Mouse (Mus musculus) forebrain, embryonic 14.5 days (tissue): ENCODE results near the gene Fam136a. TPM values are rescaled to one million over a fixed set of nuclear protein-coding genes. Genes with fewer than 3 reads are reported as not detected.

Experiments
- ATAC-seq: fragments of 200-750 bp; cut with Nextera tagmentation; 2 replicates; pipeline ENCODE4 v1.8.0; 2017; ENCODE audit warnings: mild to moderate bottlenecking, moderate library complexity
- DNase-seq: peaks from one replicate; pipeline ENCODE4 v3.0.0-alpha.2; 2015; ENCODE audit warnings: low spot score
- H3K27ac ChIP-seq: fragments of 300-500 bp; sonication (generic); 2 replicates; pipeline ENCODE4 v1.5.1; 2014; ENCODE audit warnings: low read depth, mild to moderate bottlenecking, control low read depth, low read length, moderate library complexity
- H3K27me3 ChIP-seq: fragments of 300-500 bp; sonication (generic); replicated peaks from 2 replicates; pipeline ENCODE4 v1.6.1; 2014; ENCODE audit warnings: low read length, control low read depth, mixed read lengths; ENCODE audit not compliant: control insufficient read depth, insufficient read depth
- H3K36me3 ChIP-seq: fragments of 300-500 bp; sonication (generic); 2 replicates; pipeline ENCODE4 v1.6.1; 2014; ENCODE audit warnings: low read length, control low read depth; ENCODE audit not compliant: control insufficient read depth, insufficient read depth
- H3K4me1 ChIP-seq: fragments of 300-500 bp; sonication (generic); 2 replicates; pipeline ENCODE4 v1.6.1; 2014; ENCODE audit warnings: antibody characterized with exemption, low read length, control low read depth; ENCODE audit not compliant: control insufficient read depth, insufficient read depth
- H3K4me2 ChIP-seq: fragments of 300-500 bp; sonication (generic); 2 replicates; pipeline ENCODE4 v1.6.1; 2014; ENCODE audit warnings: mild to moderate bottlenecking, control low read depth, low read length
- H3K4me3 ChIP-seq: fragments of 300-500 bp; sonication (generic); 2 replicates; pipeline ENCODE4 v1.5.1; 2014; ENCODE audit warnings: low read depth, low read length, control low read depth
- H3K9ac ChIP-seq: fragments of 300-500 bp; sonication (generic); 2 replicates; pipeline ENCODE4 v1.6.1; 2014; ENCODE audit warnings: mild to moderate bottlenecking, low read length, control low read depth, moderate library complexity
- H3K9me3 ChIP-seq: fragments of 300-500 bp; sonication (generic); replicated peaks from 2 replicates; pipeline ENCODE4 v1.6.1; 2016; ENCODE audit warnings: low read length, control low read depth, mixed read lengths; ENCODE audit not compliant: control insufficient read depth
- WGBS: fragments of 180-500 bp; shearing (Covaris S2); extraction: QIAGEN DNeasy Blood & Tissue Kit; methylation state at CpG from one replicate; pipeline ENCODE4 v1.1.7; 2014; 5-methylcytosine and 5-hydroxymethylcytosine counted together
- polyA plus RNA-seq: library from polyadenylated mRNA; unstranded; fragments of >200 nt; fragmentation: Nextera tagmentation; extraction: Ambion mirVana; gene quantifications from 2 replicates; pipeline ENCODE4 v1.2.1, GENCODE M21; 2014

Fam136a gene
- polyA plus RNA-seq, 1 experiment from 2014 or later: 129 TPM

- no peak for DNase-seq
- no peak for ATAC-seq
- H3K4me2 ChIP-seq: no peak overlapping the region
- H3K4me3 ChIP-seq: no peak overlapping the region
- H3K4me1 ChIP-seq: no peaks in the 10 kb centered on the region
- no peak overlapping the region for H3K9ac ChIP-seq
- H3K9me3 ChIP-seq: no peaks in the 10 kb centered on the region
- no peaks in the 10 kb centered on the region for H3K27me3 ChIP-seq
- H3K36me3 ChIP-seq: no peaks in the 10 kb centered on the region
- WGBS: 73% methylated on average over 7 of the region's 7 CpGs
- H3K27ac ChIP-seq: no peak overlapping the region
Observed at GRCm38 (mm10) chr6:86360691-86361090, 4.8 kb upstream of the Fam136a start.

- H3K4me1 ChIP-seq: peaks cover under 1% of the 10 kb centered on the region
- H3K4me3 ChIP-seq: no peak overlapping the region
- H3K27me3 ChIP-seq: no peaks in the 10 kb centered on the region
- no peak overlapping the region for H3K4me2 ChIP-seq
- no peaks in the 10 kb centered on the region for H3K9me3 ChIP-seq
- no peak for ATAC-seq
- DNase-seq: no peak
- H3K9ac ChIP-seq: no peak overlapping the region
- H3K36me3 ChIP-seq: no peaks in the 10 kb centered on the region
- no peak overlapping the region for H3K27ac ChIP-seq
- WGBS: 94% methylated on average over 7 of the region's 7 CpGs
Observed at GRCm38 (mm10) chr6:86361373-86361772, 4.1 kb upstream of the Fam136a start.

GRCm38 (mm10) chr6:86364442-86365141 lies 854 bp upstream of the Fam136a start:
- Histone ChIP-seq H3K27me3 (no peaks in the 10 kb centered on the region), H3K4me3 (peak overlapping the region; percentile 72), H3K9ac (peak overlapping the region; percentile 86), H3K36me3 (peaks cover 12% of the 10 kb centered on the region; the same call in 1 of the 2 replicates), H3K27ac (peak overlapping the region; percentile 59), H3K4me1 (peaks cover 5% of the 10 kb centered on the region), H3K4me2 (peak overlapping the region; percentile 96), H3K9me3 (no peaks in the 10 kb centered on the region)
- peak; percentile 59 for ATAC-seq
- 3% methylated on average over 17 of the region's 17 CpGs for WGBS
- DNase-seq: peak; percentile 96

- Histone ChIP-seq H3K4me1 (peaks cover 10% of the 10 kb centered on the region), H3K9ac (peak overlapping the region; percentile 86), H3K4me2 (peak overlapping the region; percentile 96), H3K4me3 (peak overlapping the region; percentile 72), H3K36me3 (peaks cover 12% of the 10 kb centered on the region; the same call in 1 of the 2 replicates), H3K27ac (peak overlapping the region; percentile 59), H3K9me3 (no peaks in the 10 kb centered on the region), H3K27me3 (no peaks in the 10 kb centered on the region)
- no peak; the same call in 1 of the 2 replicates for ATAC-seq
- peak; percentile 38 for DNase-seq
- 33% methylated on average over 25 of the region's 25 CpGs for WGBS
Observed at GRCm38 (mm10) chr6:86366125-86366852, 843 bp downstream of the Fam136a start.

- ATAC-seq (no peak), DNase-seq (no peak)
- Histone ChIP-seq H3K4me2 (peak overlapping the region; percentile 96), H3K36me3 (peaks cover 12% of the 10 kb centered on the region; the same call in 1 of the 2 replicates), H3K4me1 (peaks cover 10% of the 10 kb centered on the region), H3K27ac (peak overlapping the region; percentile 59; the same call in 1 of the 2 replicates), H3K4me3 (peak overlapping the region; percentile 72), H3K9me3 (no peaks in the 10 kb centered on the region), H3K27me3 (no peaks in the 10 kb centered on the region), H3K9ac (0 out of 2 replicates have a peak overlapping the region, but pooled peaks have one; percentile 86)
- WGBS: 63% methylated on average over 2 of the region's 2 CpGs
Observed at GRCm38 (mm10) chr6:86366853-86367249, 1.4 kb downstream of the Fam136a start.

GRCm38 (mm10) chr6:86368479-86368878 lies 3.0 kb downstream of the Fam136a start:
- Histone ChIP-seq H3K27me3 (no peaks in the 10 kb centered on the region), H3K27ac (no peak overlapping the region), H3K4me1 (peaks cover 17% of the 10 kb centered on the region), H3K36me3 (peaks cover 12% of the 10 kb centered on the region; the same call in 1 of the 2 replicates), H3K4me2 (no peak overlapping the region), H3K9me3 (no peaks in the 10 kb centered on the region), H3K4me3 (no peak overlapping the region), H3K9ac (no peak overlapping the region)
- WGBS: 78% methylated on average over 5 of the region's 5 CpGs
- ATAC-seq (no peak), DNase-seq (no peak)

GRCm38 (mm10) chr6:86370093-86370713 lies 4.8 kb downstream of the Fam136a start:
- no peaks in the 10 kb centered on the region for H3K27me3 ChIP-seq
- peaks cover 19% of the 10 kb centered on the region; the same call in 1 of the 2 replicates for H3K36me3 ChIP-seq
- H3K4me1 ChIP-seq: peaks cover 17% of the 10 kb centered on the region
- peak overlapping the region; percentile 95; the same call in 1 of the 2 replicates for H3K27ac ChIP-seq
- ATAC-seq (no peak), DNase-seq (peak; percentile 16)
- peak overlapping the region; percentile 74 for H3K9ac ChIP-seq
- peak overlapping the region; percentile 90; the same call in 1 of the 2 replicates for H3K4me3 ChIP-seq
- 71% methylated on average over 3 of the region's 3 CpGs for WGBS
- no peaks in the 10 kb centered on the region for H3K9me3 ChIP-seq
- peak overlapping the region; percentile 90 for H3K4me2 ChIP-seq

- Histone ChIP-seq H3K27ac (peak within 1 kb of the TSS; percentile 95), H3K27me3 (no peaks in the 10 kb centered on the region), H3K4me2 (peak within 1 kb of the TSS; percentile 90), H3K4me1 (peaks cover 17% of the 10 kb centered on the region), H3K36me3 (peaks cover 19% of the 10 kb centered on the region; the same call in 1 of the 2 replicates), H3K9ac (peak within 1 kb of the TSS; percentile 88), H3K4me3 (peak within 1 kb of the TSS; percentile 90), H3K9me3 (no peaks in the 10 kb centered on the region)
- ATAC-seq: peak; percentile 4; the same call in 1 of the 2 replicates
- DNase-seq: no peak
- WGBS: 15% methylated on average over 15 of the region's 15 CpGs
Observed at GRCm38 (mm10) chr6:86370764-86371339, 5.4 kb downstream of the Fam136a start, which contains the start of gene Snrpg. TSS of gene Snrpg (plus strand) at chr6:86371304.
